Mouse (Mus musculus) naive thymus-derived CD4-positive, alpha-beta T cell, adult 2 months (primary cell): ENCODE measurements around the gene Epn3.

Experiments used
- DNase-seq: peaks from one replicate; pipeline ENCODE4 v3.0.0-alpha.2; 2011; ENCODE audit warnings: low read depth

The Epn3 gene

GRCm38 (mm10) chr11:94469136-94470064, 30.4 kb downstream of the Epn3 start:
- no peak for DNase-seq

GRCm38 (mm10) chr11:94468582-94469064, 31.2 kb downstream of the Epn3 start:
- DNase-seq, result no peak

- no peak for DNase-seq
These were observed 33.4 kb downstream of the Epn3 start for GRCm38 (mm10) chr11:94466333-94466855.

GRCm38 (mm10) chr11:94464170-94464569, 35.6 kb downstream of the Epn3 start:
- DNase-seq, result no peak

GRCm38 (mm10) chr11:94461856-94462255, 37.9 kb downstream of the Epn3 start:
- DNase-seq, result no peak

- DNase-seq, result no peak
These were observed 42.8 kb downstream of the Epn3 start for GRCm38 (mm10) chr11:94457001-94457400.

GRCm38 (mm10) chr11:94456347-94456746, 43.4 kb downstream of the Epn3 start:
- DNase-seq, result no peak

GRCm38 (mm10) chr11:94455161-94455820, 44.5 kb downstream of the Epn3 start:
- DNase-seq, result no peak

GRCm38 (mm10) chr11:94454756-94455155, 45.0 kb downstream of the Epn3 start:
- DNase-seq, result no peak

GRCm38 (mm10) chr11:94451091-94451773, 48.5 kb downstream of the Epn3 start:
- DNase-seq, result no peak

- no peak for DNase-seq
These were observed 49.9 kb downstream of the Epn3 start for GRCm38 (mm10) chr11:94449886-94450285.

GRCm38 (mm10) chr11:94449239-94449638, 50.5 kb downstream of the Epn3 start:
- no peak for DNase-seq

GRCm38 (mm10) chr11:94447017-94447416, 52.8 kb downstream of the Epn3 start:
- DNase-seq, result no peak

GRCm38 (mm10) chr11:94445300-94445699, 54.5 kb downstream of the Epn3 start:
- DNase-seq, result no peak

GRCm38 (mm10) chr11:94444829-94445228, 54.9 kb downstream of the Epn3 start:
- DNase-seq, result no peak

- DNase-seq, result no peak
These were observed 58.0 kb downstream of the Epn3 start for GRCm38 (mm10) chr11:94441752-94442151.

GRCm38 (mm10) chr11:94441122-94441521, 58.7 kb downstream of the Epn3 start:
- DNase-seq, result no peak

- DNase-seq, result no peak
These were observed 59.4 kb downstream of the Epn3 start for GRCm38 (mm10) chr11:94440421-94440820.
